Mouse (Mus musculus): Measurements from ENCODE around the gene Galr3.

GRCm38 (mm10) chr15:79050964-79051363 lies 9.3 kb downstream of the Galr3 start:
- TF ChIP-seq CTCF (IDR thresholded peaks at IDR 0.05; ENCODE audit: low read depth) (no peak), EP300 (IDR thresholded peaks at IDR 0.05; ENCODE audit: low read depth) (no peak)

All from heart, postnatal 0 days (tissue).